Mouse (Mus musculus) gastrocnemius, adult 2 months (tissue): ENCODE results near the gene Sec31b. TPM values are rescaled to one million over a fixed set of nuclear protein-coding genes. Genes with fewer than 3 reads are reported as not detected.

Experiments
- DNase-seq: peaks from one replicate; pipeline ENCODE4 v3.0.0; 2022
- H3K27ac ChIP-seq: fragments of 200-600 bp; 2 replicates; pipeline ENCODE4 v1.8.1; 2022; ENCODE audit warnings: mild to moderate bottlenecking
- H3K4me3 ChIP-seq: fragments of 200-600 bp; 2 replicates; pipeline ENCODE4 v1.8.1; 2022; ENCODE audit warnings: mild to moderate bottlenecking, moderate library complexity
- CTCF ChIP-seq: fragments of 200-600 bp; IDR thresholded peaks from 2 replicates; pipeline ENCODE4 v1.8.1; 2022; ENCODE audit warnings: antibody characterized with exemption, mild to moderate bottlenecking, moderate library complexity
- intact Hi-C: fragments of 180-260 bp; cut with DNase I; formaldehyde crosslinking; loops from one replicate; pipeline ENCODE4 v1.15.1; 2025
- long read RNA-seq, 2 experiments: library from polyadenylated mRNA; stranded (forward); transcript quantifications; one replicate each; pipeline ENCODE4 v2.0.0; 2021
- total RNA-seq, 2 experiments: library from RNA; stranded (reverse); gene quantifications; 2 replicates each; pipeline ENCODE4 v1.2.3; 2021

Sec31b gene
- 10 to 100 TPM; 19.0 to 21.9 TPM for total RNA-seq
- long read RNA-seq, experiment 1, transcript Sec31b-201 (26 exons, 3,939 nt), result major isoform, 9 of 54 reads
- long read RNA-seq, experiment 1, partial matches to known transcripts, result 15 of 54 reads
- long read RNA-seq, experiment 1, other reads (novel, unspliced or antisense), result 28 of 54 reads
- long read RNA-seq, experiment 2, transcript Sec31b-201 (26 exons, 3,939 nt), result major isoform, 12 of 55 reads
- long read RNA-seq, experiment 2, partial matches to known transcripts, result 23 of 55 reads
- long read RNA-seq, experiment 2, other reads (novel, unspliced or antisense), result 19 of 55 reads

DNA sequence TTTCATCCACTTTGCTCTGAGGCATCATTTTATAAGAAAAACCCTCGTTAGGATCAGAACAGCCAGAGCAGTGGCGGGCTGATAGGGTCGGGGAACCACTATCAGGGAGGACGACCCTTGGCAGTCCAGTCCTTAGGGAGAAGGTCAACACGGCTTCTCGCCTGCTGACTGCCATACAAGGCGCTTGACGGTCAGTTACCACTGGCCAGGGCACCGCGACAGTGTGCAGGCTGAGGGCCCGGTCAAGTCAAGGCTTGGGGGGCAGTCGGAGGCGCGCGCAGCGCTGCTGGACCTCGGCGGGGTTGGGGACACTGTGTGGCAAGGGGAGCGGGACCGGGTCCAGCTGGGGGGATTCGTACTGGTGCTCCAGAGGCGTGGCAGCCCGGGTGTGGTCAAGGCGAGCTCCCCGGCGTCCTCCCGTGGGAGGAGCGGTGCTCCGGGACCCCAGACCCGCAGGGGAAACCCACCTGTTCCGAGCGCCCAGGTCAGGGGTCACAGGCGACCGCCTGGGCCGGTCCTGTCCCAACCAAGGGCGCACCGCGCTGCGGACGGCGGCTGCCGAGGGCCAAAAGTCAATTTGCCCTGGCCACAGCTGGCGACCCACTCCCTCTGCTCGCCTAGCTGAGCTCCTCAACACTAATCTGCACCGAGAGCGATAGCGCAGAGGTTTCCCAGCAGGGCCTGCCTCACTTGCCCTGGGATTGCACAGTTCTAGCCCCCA lies at the start of gene Sec31b:
Gene Sec31b (minus strand): TSS at position 544 of the 721 bp plus-strand sequence.
- Histone ChIP-seq H3K27ac (peak within 1 kb of the TSS; percentile 91), H3K4me3 (peak within 1 kb of the TSS; percentile 78)
- peak; percentile 88 for DNase-seq
- TF ChIP-seq CTCF, result no peak
- intact Hi-C loops, result no loop called here

DNA sequence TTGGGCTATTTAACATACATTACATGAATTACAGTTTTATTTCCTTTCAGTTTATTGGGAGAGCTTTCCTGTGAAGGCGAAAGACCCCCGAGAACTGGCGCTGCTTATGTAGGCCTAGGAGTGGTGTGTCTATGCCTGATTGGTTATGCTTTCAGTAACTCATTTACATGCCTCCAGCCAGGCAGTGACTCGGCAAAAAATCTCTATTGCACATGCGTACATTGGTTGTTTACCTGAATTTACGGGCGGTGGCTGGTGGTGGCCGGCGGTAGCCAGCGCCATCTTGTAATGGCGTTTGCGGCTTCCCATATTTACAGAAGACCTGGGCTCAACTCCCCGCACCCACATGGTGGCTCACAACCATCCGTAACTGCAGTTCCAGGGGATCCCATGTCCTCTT lies 48.5 kb upstream of the Sec31b start:
- H3K27ac ChIP-seq, result no peak overlapping the region
- no peak overlapping the region for H3K4me3 ChIP-seq
- no peak for DNase-seq
- intact Hi-C loops, result no loop called here
- TF ChIP-seq CTCF, result no peak

GRCm38 (mm10) chr19:44591638-44592037 lies 46.0 kb upstream of the Sec31b start:
- H3K4me3 ChIP-seq, result no peak overlapping the region
- no peak for DNase-seq
- TF ChIP-seq CTCF, result no peak
- H3K27ac ChIP-seq, result no peak overlapping the region
- intact Hi-C loops, result no loop called here

- intact Hi-C loops, result no loop called here
- no peak overlapping the region for H3K4me3 ChIP-seq
- no peak overlapping the region for H3K27ac ChIP-seq
- no peak for TF ChIP-seq CTCF
- DNase-seq, result no peak
Measured at GRCm38 (mm10) chr19:44590992-44591391, 45.3 kb upstream of the Sec31b start.

GRCm38 (mm10) chr19:44589591-44590223 lies 44.0 kb upstream of the Sec31b start:
- Histone ChIP-seq H3K4me3 (no peak overlapping the region), H3K27ac (no peak overlapping the region)
- DNase-seq, result no peak
- no peak for TF ChIP-seq CTCF
- intact Hi-C loops, result no loop called here

GRCm38 (mm10) chr19:44588036-44588435 lies 42.4 kb upstream of the Sec31b start:
- no peak for TF ChIP-seq CTCF
- no peak overlapping the region for H3K4me3 ChIP-seq
- DNase-seq, result no peak
- intact Hi-C loops, result no loop called here
- H3K27ac ChIP-seq, result no peak overlapping the region

DNA sequence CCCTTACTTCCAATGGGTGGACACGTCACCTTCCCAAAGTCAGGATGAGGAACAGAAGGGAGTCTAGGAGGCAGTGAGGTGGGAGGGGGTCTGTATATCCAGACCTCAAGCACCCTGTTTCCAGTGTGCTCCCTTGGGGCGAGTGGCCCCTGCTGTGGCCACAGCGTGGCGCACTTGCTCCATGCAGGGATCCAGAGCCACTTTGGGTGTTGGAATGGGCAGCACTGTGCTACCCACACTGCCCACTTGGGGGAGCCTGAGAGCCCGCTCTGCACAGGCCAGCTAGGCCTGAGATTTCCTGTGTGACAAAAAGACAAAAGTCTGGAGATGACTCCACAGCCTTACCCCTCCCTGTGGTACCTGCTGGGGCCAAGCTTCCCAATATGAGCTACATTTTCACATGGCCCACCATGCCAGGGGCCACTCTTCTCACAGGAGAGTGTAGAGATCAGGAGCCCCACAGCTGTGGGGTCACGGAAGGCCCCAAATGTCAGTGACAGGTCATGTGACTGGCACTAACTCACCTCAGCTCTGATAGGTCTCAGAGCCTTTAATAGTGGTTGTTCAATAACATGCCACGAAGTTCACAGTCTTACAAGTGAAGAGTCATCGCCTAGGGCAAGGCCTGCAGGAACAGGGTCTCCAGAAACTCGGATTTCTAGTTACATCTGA lies 37.1 kb upstream of the Sec31b start:
- no peak for TF ChIP-seq CTCF
- no peak overlapping the region for H3K27ac ChIP-seq
- no peak overlapping the region for H3K4me3 ChIP-seq
- DNase-seq, result peak; percentile 93
- intact Hi-C loops, result loop anchor here (1.0 to 2.0 kb wide), 3 partner anchors 172 to 313 kb away; no protein-coding TSS in a partner anchor

DNA sequence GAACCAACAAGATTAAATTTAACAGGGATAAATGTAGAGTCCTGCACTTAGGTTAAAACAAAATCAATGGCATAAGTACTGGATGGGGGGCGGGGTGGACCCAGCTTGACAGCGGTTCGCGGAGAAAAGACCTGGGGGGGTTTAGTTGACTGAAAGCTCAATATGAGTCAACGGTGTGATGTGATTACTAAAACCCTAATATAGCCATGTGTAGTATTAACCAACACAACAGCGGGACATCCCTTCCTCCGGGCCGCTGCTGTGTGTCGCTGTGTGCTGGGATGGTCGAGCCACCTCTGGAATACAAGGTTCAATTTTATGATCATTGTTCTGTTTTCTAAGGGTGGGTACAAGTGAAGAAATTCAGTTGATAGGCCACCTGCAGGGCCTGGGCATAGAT lies 36.4 kb upstream of the Sec31b start:
- H3K27ac ChIP-seq, result no peak overlapping the region
- intact Hi-C loops, result loop anchor here (1.0 to 2.0 kb wide), 3 partner anchors 173 to 313 kb away; no protein-coding TSS in a partner anchor
- no peak overlapping the region for H3K4me3 ChIP-seq
- no peak for TF ChIP-seq CTCF
- DNase-seq, result no peak

DNA sequence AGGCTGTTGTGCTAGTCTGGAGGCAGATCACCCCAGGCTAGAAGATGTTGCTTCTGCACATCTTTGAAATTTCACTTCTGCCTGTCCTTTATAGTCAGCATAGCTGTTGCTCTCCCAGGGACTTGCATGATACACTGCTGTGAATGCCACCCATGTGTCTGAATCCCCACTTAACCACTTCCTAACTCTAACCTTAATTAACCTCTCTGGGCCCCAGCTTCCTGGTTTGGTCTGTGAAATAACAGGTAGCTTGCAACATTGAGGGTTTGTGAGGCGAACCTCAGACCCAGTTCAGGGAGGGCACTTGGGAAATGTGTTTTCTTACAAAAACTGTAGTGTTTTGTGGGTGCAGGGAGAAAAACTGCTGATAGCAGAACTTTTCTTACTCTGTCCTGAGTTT lies 32.4 kb upstream of the Sec31b start:
- no peak for TF ChIP-seq CTCF
- intact Hi-C loops, result no loop called here

GRCm38 (mm10) chr19:44576275-44576674 lies 30.6 kb upstream of the Sec31b start:
- intact Hi-C loops, result no loop called here
- TF ChIP-seq CTCF, result no peak
- Histone ChIP-seq H3K27ac (no peak overlapping the region), H3K4me3 (no peak overlapping the region)
- no peak for DNase-seq

More for the DNA sequence above, 32.4 kb upstream of the Sec31b start:
- no peak for DNase-seq
- H3K4me3 ChIP-seq, result no peak overlapping the region
- H3K27ac ChIP-seq, result no peak overlapping the region

DNA sequence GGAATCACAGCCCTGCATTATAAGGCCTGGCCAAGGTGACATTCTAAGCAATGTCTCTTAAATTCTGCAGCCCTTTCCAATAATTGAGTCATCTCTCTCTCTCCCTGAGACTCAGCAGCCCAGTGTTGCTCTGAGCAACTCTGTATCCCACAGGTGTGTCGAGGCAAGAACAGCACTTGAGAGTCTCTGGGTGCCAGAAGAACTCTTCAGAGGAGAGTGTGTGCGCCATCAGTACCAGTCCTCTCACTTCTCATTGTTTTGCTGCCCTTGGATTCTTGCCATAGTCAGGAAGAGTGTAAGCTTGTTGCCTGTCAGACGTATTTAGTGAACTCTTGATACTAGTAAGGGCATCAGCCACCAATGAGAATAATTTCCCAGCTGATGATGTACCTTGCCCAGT lies 22.1 kb upstream of the Sec31b start:
- no peak for TF ChIP-seq CTCF
- no peak overlapping the region for H3K4me3 ChIP-seq
- intact Hi-C loops, result no loop called here
- H3K27ac ChIP-seq, result peak overlapping the region; percentile 74; the same call in 1 of the 2 replicates
- DNase-seq, result no peak

DNA sequence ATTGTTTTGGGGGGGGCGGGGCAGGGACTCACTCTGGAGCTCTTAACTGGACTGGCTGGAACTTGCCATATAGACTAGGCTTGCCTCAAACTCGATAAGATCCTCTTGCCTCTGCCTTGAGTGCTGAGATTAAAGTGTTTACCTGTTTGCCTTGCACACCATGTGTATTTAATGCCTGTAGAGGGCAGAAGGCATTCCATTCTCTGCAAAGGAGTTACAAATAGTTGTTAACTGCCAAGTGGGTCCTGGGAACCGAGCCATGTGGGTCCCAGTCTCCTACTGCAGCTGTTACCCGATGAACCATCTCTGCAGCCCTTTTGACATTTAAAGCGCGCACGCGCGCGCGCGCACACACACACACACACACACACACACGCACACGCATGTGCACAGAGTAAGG lies 18.3 kb upstream of the Sec31b start:
- no peak for TF ChIP-seq CTCF
- DNase-seq, result no peak
- intact Hi-C loops, result no loop called here
- Histone ChIP-seq H3K4me3 (peak overlapping the region; percentile 87), H3K27ac (no peak overlapping the region)
